Mouse (Mus musculus) left cerebral cortex, adult 18-20 months (tissue): ENCODE measurements at regions not wholly inside any gene's neighbourhood (a gene's known extent, or its start where the extent isn't known, plus 50 kb on each side); places are given as distances from the start of the nearest gene placed in this dataset.

Experiments used
- DNase-seq, 2 experiments: peaks; one replicate each; pipeline ENCODE4 v3.0.0; 2021 to 2022; ENCODE audit warnings: low spot score in 2 of 2, mixed read lengths in 1 of 2

- DNase-seq, result no peak
Observed at GRCm38 (mm10) chr4:106025966-106026637, 236.4 kb downstream of the Gm12728 start.

GRCm38 (mm10) chr4:106040376-106040775, 250.7 kb downstream of the Gm12728 start:
- DNase-seq, result no peak

- DNase-seq, result no peak
Observed at GRCm38 (mm10) chr4:106042456-106042855, 252.8 kb downstream of the Gm12728 start.

GRCm38 (mm10) chr4:106043661-106044060, 254.0 kb downstream of the Gm12728 start:
- DNase-seq, result no peak

GRCm38 (mm10) chr4:106048053-106048452, 258.4 kb downstream of the Gm12728 start:
- no peak for DNase-seq

GRCm38 (mm10) chr4:106048797-106049196, 259.1 kb downstream of the Gm12728 start:
- no peak for DNase-seq

- DNase-seq, result no peak
Observed at GRCm38 (mm10) chr4:106049880-106050279, 260.2 kb downstream of the Gm12728 start.

- no peak for DNase-seq
Observed at GRCm38 (mm10) chr4:106050297-106050696, 260.6 kb downstream of the Gm12728 start.

GRCm38 (mm10) chr4:106053496-106053895, 262.5 kb upstream of the Usp24 start:
- no peak for DNase-seq

- DNase-seq, result no peak
Observed at GRCm38 (mm10) chr4:106054324-106054723, 261.7 kb upstream of the Usp24 start.

- no peak for DNase-seq
Observed at GRCm38 (mm10) chr4:106062651-106063050, 253.4 kb upstream of the Usp24 start.

GRCm38 (mm10) chr4:106063851-106064382, 252.1 kb upstream of the Usp24 start:
- no peak for DNase-seq

GRCm38 (mm10) chr4:106067023-106067422, 249.0 kb upstream of the Usp24 start:
- no peak for DNase-seq

- DNase-seq, result no peak
Observed at GRCm38 (mm10) chr4:106083546-106083945, 232.5 kb upstream of the Usp24 start.

GRCm38 (mm10) chr4:106091927-106092675, 223.9 kb upstream of the Usp24 start:
- DNase-seq, result no peak

- no peak for DNase-seq
Observed at GRCm38 (mm10) chr4:106092676-106093070, 223.3 kb upstream of the Usp24 start.

GRCm38 (mm10) chr4:106093252-106093651, 222.8 kb upstream of the Usp24 start:
- no peak for DNase-seq

- no peak for DNase-seq
Observed at GRCm38 (mm10) chr4:106094882-106095556, 221.0 kb upstream of the Usp24 start.

GRCm38 (mm10) chr4:106096130-106096529, 219.9 kb upstream of the Usp24 start:
- DNase-seq, result no peak

- no peak for DNase-seq
Observed at GRCm38 (mm10) chr4:106097846-106098245, 218.2 kb upstream of the Usp24 start.

- DNase-seq, result no peak
Observed at GRCm38 (mm10) chr4:106100211-106101025, 215.6 kb upstream of the Usp24 start.
